Mouse (Mus musculus) right cerebral cortex, postnatal 10 days (tissue): ENCODE data around the gene Bbs12.

Experiments
- DNase-seq, 2 experiments: peaks; one replicate each; pipeline ENCODE4 v3.0.0; 2021; ENCODE audit warnings: low spot score in 2 of 2

Bbs12 gene

GRCm38 (mm10) chr3:37326627-37327026, 14.3 kb downstream of the Bbs12 start:
- no peak for DNase-seq

GRCm38 (mm10) chr3:37328489-37328888, 16.1 kb downstream of the Bbs12 start:
- no peak for DNase-seq

- no peak for DNase-seq
Observed at GRCm38 (mm10) chr3:37329963-37330362, 17.6 kb downstream of the Bbs12 start.

DNA sequence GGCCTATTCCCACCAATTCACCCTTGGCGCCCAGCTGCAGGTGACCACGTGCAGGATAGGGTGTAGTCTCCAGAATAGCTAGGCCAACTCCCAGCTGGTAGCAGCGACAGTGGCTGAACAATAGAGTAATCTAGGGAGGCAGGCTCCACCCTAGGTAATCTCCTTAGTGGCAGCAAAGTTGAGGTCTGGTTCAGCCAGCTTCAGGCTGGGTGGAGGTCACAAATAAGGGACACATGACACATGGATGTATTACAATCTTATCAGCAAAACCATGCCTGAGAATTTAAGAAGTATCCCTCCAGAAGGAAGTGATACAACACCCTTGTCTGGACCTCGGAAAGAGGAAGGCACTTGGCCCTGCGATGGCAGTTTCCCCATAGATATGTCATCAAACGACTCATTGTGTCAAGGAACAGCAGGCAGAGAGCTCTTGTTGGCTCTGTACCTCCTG, 19.7 kb downstream of the Bbs12 start:
- no peak for DNase-seq

GRCm38 (mm10) chr3:37334053-37334452, 21.7 kb downstream of the Bbs12 start:
- no peak for DNase-seq

GRCm38 (mm10) chr3:37341110-37341509, 28.8 kb downstream of the Bbs12 start:
- no peak for DNase-seq

DNA sequence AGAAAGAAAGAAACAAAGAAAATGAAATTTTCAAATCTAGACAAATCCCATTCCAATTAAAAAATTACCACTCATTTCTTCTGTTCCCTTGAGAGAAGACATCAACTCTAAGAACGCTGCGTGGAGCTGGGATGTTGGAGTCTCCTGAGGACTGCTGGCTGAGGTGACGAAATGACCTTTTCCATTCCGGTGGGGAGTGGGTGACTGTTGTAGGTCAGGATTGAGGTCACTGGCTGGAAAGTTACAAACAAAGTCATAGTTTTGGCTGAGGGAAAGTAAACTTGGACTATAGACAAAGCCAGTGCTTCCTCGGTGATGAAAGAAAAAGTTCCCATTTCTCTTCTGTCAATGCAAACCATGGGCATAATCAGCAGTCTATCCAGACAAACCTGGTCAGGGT, 30.5 kb downstream of the Bbs12 start:
- DNase-seq: no peak

GRCm38 (mm10) chr3:37347671-37348070, 35.3 kb downstream of the Bbs12 start:
- no peak for DNase-seq

- peak; percentile 51 to 59 for DNase-seq
Observed at GRCm38 (mm10) chr3:37348221-37349165, 36.1 kb downstream of the Bbs12 start, which contains the start of gene Fgf2. Gene Fgf2, plus strand, starts transcription at chr3:37348346.

DNA sequence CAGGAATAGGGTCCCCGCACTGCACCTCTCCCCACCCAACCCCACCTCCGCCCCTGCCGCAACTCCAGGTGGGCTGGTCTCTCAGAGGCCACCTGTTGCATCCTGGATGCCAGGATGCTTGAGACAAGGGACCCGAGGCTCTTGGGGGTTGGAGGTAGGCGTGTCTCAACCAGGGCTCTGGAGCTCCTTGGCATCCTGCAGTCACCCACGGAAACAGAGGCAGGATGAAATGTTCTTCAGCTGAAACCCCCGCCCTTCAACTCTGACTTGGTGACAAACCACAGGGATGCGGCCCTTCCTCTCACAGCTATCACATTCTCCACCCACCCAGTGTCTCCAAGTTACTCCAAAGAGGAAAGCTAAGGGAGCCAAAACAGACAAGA, 36.8 kb downstream of the Bbs12 start:
- no peak for DNase-seq

GRCm38 (mm10) chr3:37350386-37350785, 38.0 kb downstream of the Bbs12 start:
- no peak for DNase-seq

DNA sequence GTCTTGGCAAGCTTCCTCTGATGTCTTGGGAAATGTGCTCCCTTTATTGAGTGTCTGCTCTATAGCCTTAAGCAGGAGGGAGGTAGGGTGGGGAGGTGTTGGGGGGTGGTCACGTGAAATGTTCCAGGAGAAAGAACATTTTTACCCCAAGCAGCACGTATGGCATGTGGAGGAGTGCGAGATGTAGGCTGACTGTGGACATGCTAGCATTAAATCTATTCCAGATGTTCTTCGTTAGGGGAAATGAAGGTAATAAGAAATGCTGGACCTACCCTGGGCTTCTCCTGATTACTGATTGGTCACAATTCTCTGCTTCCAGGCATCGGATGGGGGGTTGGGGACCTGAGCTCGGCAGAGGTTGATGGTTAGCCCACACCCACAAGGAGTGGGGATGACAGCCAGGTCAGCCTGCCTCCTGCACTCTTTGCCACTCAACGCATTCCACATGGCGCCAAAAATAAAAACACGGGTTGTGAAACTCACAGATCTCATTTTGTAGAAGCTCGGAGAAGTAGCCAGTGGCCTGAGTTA, 41.7 kb downstream of the Bbs12 start:
- no peak for DNase-seq

DNA sequence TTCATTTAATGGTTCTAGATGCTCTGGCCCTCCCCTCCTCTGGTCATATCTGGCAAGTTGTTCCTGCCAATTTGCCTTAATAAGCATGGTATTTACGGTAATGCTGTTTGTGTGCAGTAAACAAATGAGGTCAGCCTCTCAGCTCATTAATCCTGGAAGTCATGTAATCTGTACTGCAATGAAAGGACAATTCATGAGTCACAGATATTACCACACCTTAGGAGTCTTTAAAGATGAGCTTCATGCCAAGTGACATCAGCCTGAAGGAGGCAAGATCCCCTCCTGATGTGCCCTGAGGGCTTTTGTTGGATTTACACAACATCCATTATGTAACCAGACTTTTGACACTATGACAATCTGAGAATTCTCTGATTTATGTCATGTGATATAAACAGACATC, 42.4 kb downstream of the Bbs12 start:
- DNase-seq: no peak

- no peak for DNase-seq
Observed at GRCm38 (mm10) chr3:37360729-37361128, 48.4 kb downstream of the Bbs12 start.

DNA sequence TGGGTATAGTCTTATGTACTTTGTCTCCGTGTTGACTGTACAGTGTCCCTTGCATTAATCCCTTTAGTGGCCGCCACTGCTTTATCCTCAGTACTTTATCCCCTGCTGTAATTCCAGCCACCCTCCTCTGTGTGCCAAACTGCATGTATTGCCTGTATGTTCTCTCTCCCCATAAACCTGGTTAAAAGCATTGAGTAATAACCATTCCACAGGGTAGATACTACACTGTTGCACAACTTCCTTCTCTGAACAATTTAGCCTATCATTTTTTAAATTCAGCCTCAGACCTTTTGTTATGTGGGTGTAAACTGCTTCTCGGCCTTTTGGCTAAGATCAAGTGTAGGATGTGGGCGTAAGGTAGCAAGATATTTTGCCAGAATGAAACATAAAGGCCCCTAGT, 52.8 kb downstream of the Bbs12 start:
- DNase-seq: no peak

DNA sequence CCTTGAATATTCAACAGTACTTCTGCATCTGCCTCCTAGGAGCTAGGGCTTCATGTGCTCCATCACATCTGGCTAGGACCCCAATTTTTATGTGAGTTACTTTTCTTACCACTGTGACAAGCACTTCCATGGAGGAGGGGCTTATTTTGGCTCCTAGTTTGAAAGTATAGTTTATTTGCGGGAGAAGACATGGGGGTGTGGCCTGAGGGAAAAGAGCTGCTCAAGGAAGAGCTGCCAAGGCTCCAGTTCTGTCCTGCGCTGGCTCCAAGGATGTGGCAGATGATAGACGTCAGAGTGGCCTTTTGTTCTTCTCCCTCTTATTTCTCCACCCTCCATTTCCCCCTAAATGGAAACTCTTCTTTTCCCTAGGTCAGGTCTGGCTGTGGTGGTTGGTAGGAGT, 53.6 kb downstream of the Bbs12 start:
- no peak for DNase-seq

DNA sequence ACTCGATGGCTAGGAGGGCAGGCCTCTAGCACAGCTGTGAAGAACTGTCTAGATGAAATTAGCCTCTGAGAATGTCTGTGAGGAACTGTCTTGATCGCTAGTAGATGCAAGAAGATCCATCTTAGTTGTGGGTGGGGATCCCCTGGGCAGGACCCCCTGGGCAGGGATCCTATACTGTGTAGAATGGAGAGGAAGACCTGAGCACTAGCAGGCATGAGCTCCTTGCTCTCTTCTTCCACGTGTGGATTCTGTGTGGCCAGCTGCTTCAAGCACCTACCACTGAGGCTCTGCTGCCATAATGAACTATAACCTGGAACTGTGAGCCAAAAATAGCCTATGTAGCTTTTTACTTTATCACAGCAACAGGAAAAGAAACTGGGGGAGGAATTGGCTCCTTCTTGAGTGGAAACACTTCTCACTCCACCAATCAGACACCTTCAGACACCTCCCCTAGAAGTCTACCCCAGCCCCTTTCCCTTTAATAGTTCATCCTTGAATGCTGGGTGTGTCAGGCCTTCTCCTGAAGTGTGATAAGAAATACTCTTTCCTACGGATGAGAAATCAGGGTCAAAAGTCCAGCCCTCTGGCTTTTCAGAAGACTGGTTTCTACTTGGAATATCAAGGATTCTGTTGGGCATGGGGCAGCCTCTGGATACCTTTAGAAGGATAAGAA, 54.2 kb downstream of the Bbs12 start:
- no peak for DNase-seq

DNA sequence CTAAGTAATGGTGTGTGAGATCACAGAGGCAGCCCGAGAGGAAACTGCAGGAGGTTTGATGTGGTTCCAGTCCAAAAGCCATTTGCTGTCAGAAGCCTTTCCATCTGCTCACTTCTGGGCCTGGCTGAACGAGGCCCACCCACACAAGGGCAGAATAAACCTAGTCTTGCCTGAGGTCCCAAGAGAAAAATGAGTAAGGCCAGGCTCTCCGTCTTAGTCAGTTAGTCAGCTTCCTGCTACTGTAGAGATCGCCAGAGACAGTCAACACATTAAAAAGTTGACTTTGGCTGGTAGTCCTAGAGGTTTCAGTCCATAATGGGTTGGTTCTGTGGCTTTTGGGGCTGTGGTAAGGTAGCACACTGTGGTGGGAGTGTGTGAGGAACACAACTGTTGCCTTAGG, 58.1 kb downstream of the Bbs12 start:
- DNase-seq: no peak
